Mouse (Mus musculus): ENCODE data around the gene Acp7.

Gene Acp7

GRCm38 (mm10) chr7:28576271-28576914 is 54.7 kb downstream of the Acp7 start:
- DNase-seq (ENCODE audit: low spot score) = peak; percentile 88

- DNase-seq (ENCODE audit: low spot score) = no peak
Measured at GRCm38 (mm10) chr7:28575597-28575996, 55.5 kb downstream of the Acp7 start.

- DNase-seq (ENCODE audit: low spot score) = no peak
Measured at GRCm38 (mm10) chr7:28573236-28573635, 57.9 kb downstream of the Acp7 start.

- no peak for DNase-seq (ENCODE audit: low spot score)
Measured at GRCm38 (mm10) chr7:28572689-28573088, 58.4 kb downstream of the Acp7 start.

GRCm38 (mm10) chr7:28570982-28571682 is 60.0 kb downstream of the Acp7 start:
- peak; percentile 68 for DNase-seq (ENCODE audit: low spot score)

- DNase-seq (ENCODE audit: low spot score) = peak; percentile 98
Measured at GRCm38 (mm10) chr7:28570291-28570981, 60.7 kb downstream of the Acp7 start.

- peak; percentile 73 for DNase-seq (ENCODE audit: low spot score)
Measured at GRCm38 (mm10) chr7:28568253-28568652, 62.9 kb downstream of the Acp7 start.

- DNase-seq (ENCODE audit: low spot score) = no peak
Measured at GRCm38 (mm10) chr7:28567539-28567938, 63.6 kb downstream of the Acp7 start.

GRCm38 (mm10) chr7:28565407-28565806 is 65.7 kb downstream of the Acp7 start:
- DNase-seq (ENCODE audit: low spot score) = no peak

GRCm38 (mm10) chr7:28562951-28563350 is 68.2 kb downstream of the Acp7 start:
- no peak for DNase-seq (ENCODE audit: low spot score)

- no peak for DNase-seq (ENCODE audit: low spot score)
Measured at GRCm38 (mm10) chr7:28562371-28562770, 68.8 kb downstream of the Acp7 start.

GRCm38 (mm10) chr7:28561967-28562366 is 69.2 kb downstream of the Acp7 start:
- DNase-seq (ENCODE audit: low spot score) = no peak

- DNase-seq (ENCODE audit: low spot score) = no peak
Measured at GRCm38 (mm10) chr7:28560856-28561255, 70.3 kb downstream of the Acp7 start.

GRCm38 (mm10) chr7:28558486-28558885 is 72.6 kb downstream of the Acp7 start:
- peak; percentile 70 for DNase-seq (ENCODE audit: low spot score)

- DNase-seq (ENCODE audit: low spot score) = no peak
Measured at GRCm38 (mm10) chr7:28557708-28558107, 73.4 kb downstream of the Acp7 start.

Data from urinary bladder, postnatal 14 days (tissue).